Comparison of ENCODE assay signal across 8 mouse cellular contexts in the genomic region with DNA sequence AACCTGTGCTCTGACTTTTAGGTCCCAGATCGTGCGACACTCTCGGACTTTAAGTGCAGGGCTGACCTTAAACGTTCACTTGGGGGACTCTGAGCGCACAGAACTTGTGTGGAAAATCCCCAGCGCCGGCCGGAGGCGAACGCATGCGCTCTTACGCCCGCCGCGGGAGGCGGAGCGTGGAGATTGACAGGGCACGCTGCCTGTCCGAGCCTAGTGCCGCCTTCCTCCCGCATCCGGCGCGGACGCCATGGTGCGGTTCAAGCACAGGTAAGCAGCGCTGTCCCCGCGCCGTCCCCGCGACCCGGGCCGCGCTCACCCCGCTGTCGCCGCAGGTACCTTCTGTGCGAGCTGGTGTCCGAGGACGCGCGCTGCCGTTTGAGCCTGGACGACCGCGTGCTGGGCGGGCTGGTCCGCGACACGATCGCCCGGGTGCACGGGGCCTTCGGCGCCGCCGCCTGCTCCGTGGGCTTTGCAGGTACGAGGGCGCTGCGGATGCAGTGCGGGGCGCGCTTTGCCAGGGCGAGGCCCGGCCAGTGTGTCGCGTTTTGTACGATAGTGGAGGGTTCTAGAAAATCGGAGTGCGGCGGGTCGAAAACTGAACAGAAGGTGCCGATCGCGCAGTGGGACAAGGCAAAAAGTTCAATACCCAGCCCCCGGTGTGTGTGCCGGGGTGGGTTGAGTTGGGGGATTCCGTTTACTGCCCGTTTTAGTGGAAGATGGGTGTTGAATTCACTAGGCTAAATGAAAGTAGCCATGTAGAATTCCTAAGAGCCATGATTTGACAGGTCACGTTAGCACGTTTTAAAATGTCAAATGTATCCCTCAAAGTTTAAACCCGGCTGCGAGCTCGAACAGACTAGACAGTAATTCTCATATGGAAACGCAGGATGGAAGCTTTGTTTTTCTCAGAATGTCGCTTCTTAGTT. TPM values are rescaled to one million over a fixed set of nuclear protein-coding genes. Genes with fewer than 3 reads are reported as not detected.
DNase-seq lines count a peak whose midpoint lies in the region; ATAC-seq and TF ChIP-seq lines count a peak whose summit lies in the region.

No protein-coding gene starts in this region.

- WGBS in forebrain, embryonic 11.5 days = under 1% methylated on average over 88 of the region's 88 CpGs
- under 1% methylated on average over 88 of the region's 88 CpGs for WGBS in heart, postnatal 0 days
- WGBS in liver, embryonic 16.5 days (ENCODE audit: insufficient replicate concordance) = under 1% methylated on average over 88 of the region's 88 CpGs
- WGBS in neural tube, embryonic 13.5 days = under 1% methylated on average over 88 of the region's 88 CpGs

- peak overlapping the region; percentile 95 for H3K4me2 ChIP-seq in forebrain, embryonic 11.5 days (ENCODE audit: low read depth, low read length, severe bottlenecking)
- peak overlapping the region; percentile 97 for H3K4me2 ChIP-seq in heart, postnatal 0 days (ENCODE audit: low read depth, low read length)
- peak overlapping the region; percentile 95 for H3K4me2 ChIP-seq in liver, embryonic 16.5 days (ENCODE audit: low read depth, low read length)
- H3K4me2 ChIP-seq in neural tube, embryonic 13.5 days = peak overlapping the region; percentile 93

- peaks cover 8% of the 10 kb centered on the region for H3K27me3 ChIP-seq in forebrain, embryonic 11.5 days (ENCODE audit: control insufficient read depth, insufficient read depth, low read length)
- H3K27me3 ChIP-seq in heart, postnatal 0 days (ENCODE audit: control insufficient read depth, insufficient read depth, low read length) = no peaks in the 10 kb centered on the region
- peaks cover 25% of the 10 kb centered on the region for H3K27me3 ChIP-seq in liver, embryonic 16.5 days (ENCODE audit: control insufficient read depth, insufficient read depth, low read depth, low read length)
- H3K27me3 ChIP-seq in neural tube, embryonic 13.5 days = peaks cover 9% of the 10 kb centered on the region; the same call in 1 of the 2 replicates
- no peaks in the 10 kb centered on the region for H3K27me3 ChIP-seq in testis, adult 2 months (ENCODE audit: control insufficient read depth, insufficient read depth, low read length)

- peak; percentile 89 for TF ChIP-seq POLR2A in testis, adult 2 months (IDR thresholded peaks at IDR 0.05; ENCODE audit: control insufficient read depth, low read depth, low read length)

- H3K27ac ChIP-seq in forebrain, embryonic 11.5 days (ENCODE audit: low read depth, low read length) = 0 out of 2 replicates have a peak overlapping the region, but pooled peaks have one; percentile 6
- peak overlapping the region; percentile 77 for H3K27ac ChIP-seq in heart, postnatal 0 days (ENCODE audit: low read depth)
- peak overlapping the region; percentile 72 for H3K27ac ChIP-seq in liver, embryonic 16.5 days (ENCODE audit: low read length)
- peak overlapping the region; percentile 76 for H3K27ac ChIP-seq in neural tube, embryonic 13.5 days (replicated peaks)
- H3K27ac ChIP-seq in testis, adult 2 months (ENCODE audit: control insufficient read depth, insufficient read depth, low read depth, low read length) = peak overlapping the region; percentile 88

- no peaks in the 10 kb centered on the region for H3K9me3 ChIP-seq in forebrain, embryonic 11.5 days (ENCODE audit: control insufficient read depth, low read length)
- H3K9me3 ChIP-seq in heart, postnatal 0 days (replicated peaks; ENCODE audit: control insufficient read depth, low read length) = no peaks in the 10 kb centered on the region
- H3K9me3 ChIP-seq in liver, embryonic 16.5 days (replicated peaks; ENCODE audit: control insufficient read depth, low read length) = no peaks in the 10 kb centered on the region
- no peaks in the 10 kb centered on the region for H3K9me3 ChIP-seq in neural tube, embryonic 13.5 days

- TF ChIP-seq CTCF in heart, postnatal 0 days (IDR thresholded peaks at IDR 0.05; ENCODE audit: low read depth) = no peak
- no peak for TF ChIP-seq CTCF in testis, adult 2 months (IDR thresholded peaks at IDR 0.05; ENCODE audit: control insufficient read depth, insufficient read depth, insufficient replicate concordance, low read depth, low read length)

- TF ChIP-seq EP300 in heart, postnatal 0 days (IDR thresholded peaks at IDR 0.05; ENCODE audit: low read depth) = no peak

- ATAC-seq in forebrain, embryonic 11.5 days (replicated peaks; ENCODE audit: low FRiP score) = peak; percentile 83
- peak; percentile 83 for ATAC-seq in heart, postnatal 0 days (ENCODE audit: insufficient read depth, low read depth)
- ATAC-seq in liver, embryonic 16.5 days (ENCODE audit: low read depth) = peak; percentile 90
- peak; percentile 79 for ATAC-seq in neural tube, embryonic 13.5 days (ENCODE audit: low read depth)

- H3K4me3 ChIP-seq in forebrain, embryonic 11.5 days (ENCODE audit: low read depth, low read length) = peak overlapping the region; percentile 86
- H3K4me3 ChIP-seq in heart, postnatal 0 days (ENCODE audit: low read depth, low read length) = peak overlapping the region; percentile 79
- H3K4me3 ChIP-seq in liver, embryonic 16.5 days (ENCODE audit: low read depth, low read length) = peak overlapping the region; percentile 87
- H3K4me3 ChIP-seq in neural tube, embryonic 13.5 days = peak overlapping the region; percentile 77
- peak overlapping the region; percentile 93 for H3K4me3 ChIP-seq in testis, adult 2 months (ENCODE audit: control insufficient read depth, low read depth, low read length)

- H3K36me3 ChIP-seq in forebrain, embryonic 11.5 days (ENCODE audit: control insufficient read depth, insufficient read depth, low read length) = peaks cover 17% of the 10 kb centered on the region
- peaks cover 33% of the 10 kb centered on the region for H3K36me3 ChIP-seq in heart, postnatal 0 days (replicated peaks; ENCODE audit: control insufficient read depth, insufficient read depth, low read length)
- H3K36me3 ChIP-seq in liver, embryonic 16.5 days (ENCODE audit: control insufficient read depth, insufficient read depth) = peaks cover 35% of the 10 kb centered on the region
- H3K36me3 ChIP-seq in neural tube, embryonic 13.5 days = peaks cover 35% of the 10 kb centered on the region
- H3K36me3 ChIP-seq in testis, adult 2 months (ENCODE audit: control insufficient read depth, insufficient read depth, low read length) = no peaks in the 10 kb centered on the region; the same call in 1 of the 2 replicates

- peak overlapping the region; percentile 72 for H3K9ac ChIP-seq in forebrain, embryonic 11.5 days (ENCODE audit: low read length)
- peak overlapping the region; percentile 63 for H3K9ac ChIP-seq in heart, postnatal 0 days (replicated peaks; ENCODE audit: low read depth, low read length)
- H3K9ac ChIP-seq in liver, embryonic 16.5 days (ENCODE audit: low read depth, low read length) = peak overlapping the region; percentile 88
- peak overlapping the region; percentile 83 for H3K9ac ChIP-seq in neural tube, embryonic 13.5 days

- H3K4me1 ChIP-seq in forebrain, embryonic 11.5 days (replicated peaks; ENCODE audit: control insufficient read depth, insufficient read depth, low read length) = peaks cover 9% of the 10 kb centered on the region; the same call in 1 of the 2 replicates
- 0 out of 2 replicates have a peak, but pooled peaks cover 6% of the 10 kb centered on the region for H3K4me1 ChIP-seq in heart, postnatal 0 days (ENCODE audit: control insufficient read depth, insufficient read depth)
- H3K4me1 ChIP-seq in liver, embryonic 16.5 days (ENCODE audit: control insufficient read depth, low read depth, low read length) = peaks cover 26% of the 10 kb centered on the region
- H3K4me1 ChIP-seq in neural tube, embryonic 13.5 days (replicated peaks) = peaks cover 23% of the 10 kb centered on the region
- peaks cover 10% of the 10 kb centered on the region for H3K4me1 ChIP-seq in testis, adult 2 months (ENCODE audit: control insufficient read depth, insufficient read depth, low read length)

- DNase-seq in CD8-positive naive resting alpha-beta T cell, adult 2 months (ENCODE audit: low read depth in 2 of 2, low spot score in 2 of 2) = peak; percentile 86 to 87
- peak; percentile 79 for DNase-seq in c-Kit-positive CD71-negative TER-119-negative erythroid progenitor cells, embryonic 14.5 days (ENCODE audit: low read depth)
- peak; percentile 93 for DNase-seq in forebrain, embryonic 11.5 days (ENCODE audit: low spot score)
- DNase-seq in heart, postnatal 0 days (ENCODE audit: low spot score) = peak; percentile 91
- DNase-seq in kidney, postnatal 4 days = peak; percentile 94 to 96

RNA-seq across cellular contexts. Expression of gene Pop5, which starts 2.4 kb away (rescaled TPM):
- polyA plus RNA-seq in forebrain, embryonic 11.5 days (2014; fragmentation: Nextera tagmentation; extraction: Ambion mirVana) = 98.4 and 105 TPM in 2 replicates
- 41.1 and 71.6 TPM in 2 replicates for total RNA-seq in heart, postnatal 0 days (2014; rRNA removed; ENCODE audit: low replicate concordance)
- 57.9 and 65.9 TPM in 2 replicates for polyA plus RNA-seq in heart, postnatal 0 days (2015; fragmentation: Nextera tagmentation; extraction: Ambion mirVana)
- 68.1 and 74.8 TPM in 2 replicates for polyA plus RNA-seq in liver, embryonic 16.5 days (2015; fragmentation: Nextera tagmentation; extraction: Ambion mirVana)
- 123 and 138 TPM in 2 replicates for polyA plus RNA-seq in neural tube, embryonic 13.5 days (2015; fragmentation: Nextera tagmentation; extraction: Ambion mirVana)
- polyA plus RNA-seq in testis, adult 2 months (2012; rRNA removed) = 15.5 and 16.2 TPM in 2 replicates

RNA-seq across cellular contexts. Expression of gene Rnf10, which starts 34.6 kb away (rescaled TPM):
- 109 and 110 TPM in 2 replicates for polyA plus RNA-seq in forebrain, embryonic 11.5 days (2014; fragmentation: Nextera tagmentation; extraction: Ambion mirVana)
- total RNA-seq in heart, postnatal 0 days (2014; rRNA removed; ENCODE audit: low replicate concordance) = 76.0 and 82.4 TPM in 2 replicates
- 104 and 105 TPM in 2 replicates for polyA plus RNA-seq in heart, postnatal 0 days (2015; fragmentation: Nextera tagmentation; extraction: Ambion mirVana)
- 111 and 137 TPM in 2 replicates for polyA plus RNA-seq in liver, embryonic 16.5 days (2015; fragmentation: Nextera tagmentation; extraction: Ambion mirVana)
- polyA plus RNA-seq in neural tube, embryonic 13.5 days (2015; fragmentation: Nextera tagmentation; extraction: Ambion mirVana) = 185 and 190 TPM in 2 replicates
- polyA plus RNA-seq in testis, adult 2 months (2012; rRNA removed) = 240 and 247 TPM in 2 replicates

RNA-seq across cellular contexts. Expression of gene Coq5, which starts 41.4 kb away (rescaled TPM):
- 57.1 and 58.2 TPM in 2 replicates for polyA plus RNA-seq in forebrain, embryonic 11.5 days (2014; fragmentation: Nextera tagmentation; extraction: Ambion mirVana)
- 74.1 and 82.7 TPM in 2 replicates for total RNA-seq in heart, postnatal 0 days (2014; rRNA removed; ENCODE audit: low replicate concordance)
- polyA plus RNA-seq in heart, postnatal 0 days (2015; fragmentation: Nextera tagmentation; extraction: Ambion mirVana) = 111 and 116 TPM in 2 replicates
- 25.2 and 26.7 TPM in 2 replicates for polyA plus RNA-seq in liver, embryonic 16.5 days (2015; fragmentation: Nextera tagmentation; extraction: Ambion mirVana)
- 49.9 and 58.7 TPM in 2 replicates for polyA plus RNA-seq in neural tube, embryonic 13.5 days (2015; fragmentation: Nextera tagmentation; extraction: Ambion mirVana)
- polyA plus RNA-seq in testis, adult 2 months (2012; rRNA removed) = 12.2 and 14.0 TPM in 2 replicates

RNA-seq across cellular contexts. Expression of gene Cabp1, which starts 43.9 kb away (rescaled TPM):
- 1.2 and 1.5 TPM in 2 replicates for polyA plus RNA-seq in forebrain, embryonic 11.5 days (2014; fragmentation: Nextera tagmentation; extraction: Ambion mirVana)
- 0.39 and 4.1 TPM in 2 replicates for total RNA-seq in heart, postnatal 0 days (2014; rRNA removed; ENCODE audit: low replicate concordance)
- 0.78 and 0.96 TPM in 2 replicates for polyA plus RNA-seq in heart, postnatal 0 days (2015; fragmentation: Nextera tagmentation; extraction: Ambion mirVana)
- 0.13 and 0.19 TPM in 2 replicates for polyA plus RNA-seq in liver, embryonic 16.5 days (2015; fragmentation: Nextera tagmentation; extraction: Ambion mirVana)
- 24.3 and 27.7 TPM in 2 replicates for polyA plus RNA-seq in neural tube, embryonic 13.5 days (2015; fragmentation: Nextera tagmentation; extraction: Ambion mirVana)
- polyA plus RNA-seq in testis, adult 2 months (2012; rRNA removed) = 7.2 and 9.1 TPM in 2 replicates

Comparison
In these comparisons a context has a peak if more than half of its experiments do, and no peak if none do; other contexts are left out.
1. Peak in every context shown above with its lines: DNase-seq, ATAC-seq, H3K4me3 ChIP-seq and H3K27ac ChIP-seq.
2. H3K27ac ChIP-seq: peak in every context shown above with its lines; median percentile 88 in testis, adult 2 months; 77 in heart, postnatal 0 days; 76 in neural tube, embryonic 13.5 days; 72 in liver, embryonic 16.5 days; 6 in forebrain, embryonic 11.5 days.